Mouse (Mus musculus) intestine, postnatal 0 days (tissue): ENCODE data around the gene Zap70. TPM values are rescaled to one million over a fixed set of nuclear protein-coding genes. Genes with fewer than 3 reads are reported as not detected.
"Not testable (repeated sequence)": the region's sequence is repeated elsewhere in the genome, so short reads cannot be mapped to it uniquely, and the experiment has no call there.

Experiments
- ATAC-seq: fragments of 200-750 bp; cut with Nextera tagmentation; 2 replicates; pipeline ENCODE4 v1.8.0; 2017; ENCODE audit warnings: mild to moderate bottlenecking, moderate TSS enrichment, moderate library complexity
- H3K27ac ChIP-seq: fragments of 300-500 bp; sonication (generic); 2 replicates; pipeline ENCODE4 v1.5.1; 2014; ENCODE audit warnings: mild to moderate bottlenecking, low read depth, low read length, moderate library complexity
- H3K27me3 ChIP-seq: fragments of 300-500 bp; sonication (generic); replicated peaks from 2 replicates; pipeline ENCODE4 v1.6.1; 2014; ENCODE audit warnings: low read length, mixed read lengths; ENCODE audit not compliant: control insufficient read depth, insufficient read depth
- H3K36me3 ChIP-seq: fragments of 300-500 bp; sonication (generic); 2 replicates; pipeline ENCODE4 v1.6.1; 2014; ENCODE audit warnings: mild to moderate bottlenecking, moderate library complexity; ENCODE audit not compliant: control insufficient read depth, insufficient read depth
- H3K4me1 ChIP-seq: fragments of 300-500 bp; sonication (generic); replicated peaks from 2 replicates; pipeline ENCODE4 v1.6.1; 2014; ENCODE audit warnings: antibody characterized with exemption, low read length, mixed read lengths; ENCODE audit not compliant: control insufficient read depth, insufficient read depth
- H3K4me2 ChIP-seq: fragments of 300-500 bp; sonication (generic); replicated peaks from 2 replicates; pipeline ENCODE4 v1.6.1; 2014; ENCODE audit warnings: low read depth, mild to moderate bottlenecking, moderate library complexity
- H3K4me3 ChIP-seq: fragments of 300-500 bp; sonication (generic); 2 replicates; pipeline ENCODE4 v1.5.1; 2014; ENCODE audit warnings: low read depth, low read length
- H3K9ac ChIP-seq: fragments of 300-500 bp; sonication (generic); 2 replicates; pipeline ENCODE4 v1.6.1; 2014; ENCODE audit warnings: mild to moderate bottlenecking, low read depth, low read length
- H3K9me3 ChIP-seq: fragments of 300-500 bp; sonication (generic); 2 replicates; pipeline ENCODE4 v1.6.1; 2016; ENCODE audit warnings: mixed run types; ENCODE audit not compliant: control insufficient read depth
- CTCF ChIP-seq: sonication (generic); IDR thresholded peaks from 2 replicates; pipeline ENCODE4 v1.5.1; 2016; ENCODE audit warnings: low read depth, mild to moderate bottlenecking, control low read depth, antibody characterized with exemption, moderate library complexity
- WGBS: fragments of 180-500 bp; shearing (Covaris S2); extraction: QIAGEN DNeasy Blood & Tissue Kit; methylation state at CpG from one replicate; pipeline ENCODE4 v1.1.7; 2014; 5-methylcytosine and 5-hydroxymethylcytosine counted together
- polyA plus RNA-seq: library from polyadenylated mRNA; unstranded; fragments of >200 nt; fragmentation: Nextera tagmentation; extraction: Ambion mirVana; gene quantifications from 2 replicates; pipeline ENCODE4 v1.2.1, GENCODE M21; 2015

Zap70 gene
- polyA plus RNA-seq, 1 experiment from 2014 or later = 0.70 TPM

DNA sequence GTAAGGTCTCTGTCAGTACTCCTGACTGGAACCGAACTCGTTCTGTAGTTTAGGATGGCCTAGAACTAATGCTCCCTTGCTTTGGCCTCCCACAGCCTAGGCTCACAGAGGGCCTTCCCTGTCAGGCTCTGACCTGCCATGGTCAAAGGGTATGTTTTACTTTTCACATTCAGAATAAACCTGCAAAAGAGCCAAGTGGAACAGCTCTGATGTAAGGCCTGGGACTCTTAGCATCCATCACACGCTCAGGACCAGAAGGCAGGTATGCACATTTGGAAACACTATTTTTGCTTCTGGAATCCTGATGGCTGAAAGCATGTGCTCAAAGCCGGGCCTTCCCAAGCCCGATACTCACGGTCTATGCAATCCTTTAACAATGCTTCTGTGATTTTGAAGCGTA, 50.2 kb downstream of the Zap70 start:
- Histone ChIP-seq H3K4me3 (no peak overlapping the region), H3K9me3 (no peaks in the 10 kb centered on the region), H3K27me3 (no peaks in the 10 kb centered on the region), H3K4me1 (no peaks in the 10 kb centered on the region), H3K9ac (no peak overlapping the region), H3K36me3 (peaks cover 73% of the 10 kb centered on the region), H3K4me2 (no peak overlapping the region), H3K27ac (no peak overlapping the region)
- 88% methylated on average over 7 of the region's 7 CpGs for WGBS
- TF ChIP-seq CTCF = no peak
- no peak for ATAC-seq

DNA sequence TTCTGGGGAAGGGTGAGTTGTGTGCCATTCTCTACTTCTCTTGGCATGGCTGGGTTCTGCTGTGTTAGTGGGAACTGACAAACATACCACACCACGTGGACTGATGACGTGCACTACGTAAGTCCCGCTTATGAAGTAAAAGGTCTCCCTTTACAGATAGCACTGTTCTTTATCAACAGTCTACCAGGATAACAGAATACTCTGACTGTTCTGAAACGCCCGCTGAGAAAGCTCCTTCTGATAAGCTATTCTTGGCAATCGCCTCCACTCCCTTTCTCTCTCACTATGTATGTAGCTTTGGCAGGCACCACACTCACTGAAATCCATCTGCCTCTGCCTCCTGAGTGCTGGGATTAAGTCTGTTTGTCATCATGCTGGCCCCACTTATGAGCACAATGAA, 51.8 kb downstream of the Zap70 start:
- Histone ChIP-seq H3K36me3 (peaks cover 73% of the 10 kb centered on the region), H3K4me2 (no peak overlapping the region), H3K4me3 (no peak overlapping the region), H3K4me1 (no peaks in the 10 kb centered on the region), H3K9me3 (no peaks in the 10 kb centered on the region), H3K27me3 (no peaks in the 10 kb centered on the region), H3K27ac (peak overlapping the region; percentile 11; the same call in 1 of the 2 replicates), H3K9ac (no peak overlapping the region)
- no peak for TF ChIP-seq CTCF
- no peak for ATAC-seq
- 49% methylated on average over 7 of the region's 7 CpGs for WGBS

DNA sequence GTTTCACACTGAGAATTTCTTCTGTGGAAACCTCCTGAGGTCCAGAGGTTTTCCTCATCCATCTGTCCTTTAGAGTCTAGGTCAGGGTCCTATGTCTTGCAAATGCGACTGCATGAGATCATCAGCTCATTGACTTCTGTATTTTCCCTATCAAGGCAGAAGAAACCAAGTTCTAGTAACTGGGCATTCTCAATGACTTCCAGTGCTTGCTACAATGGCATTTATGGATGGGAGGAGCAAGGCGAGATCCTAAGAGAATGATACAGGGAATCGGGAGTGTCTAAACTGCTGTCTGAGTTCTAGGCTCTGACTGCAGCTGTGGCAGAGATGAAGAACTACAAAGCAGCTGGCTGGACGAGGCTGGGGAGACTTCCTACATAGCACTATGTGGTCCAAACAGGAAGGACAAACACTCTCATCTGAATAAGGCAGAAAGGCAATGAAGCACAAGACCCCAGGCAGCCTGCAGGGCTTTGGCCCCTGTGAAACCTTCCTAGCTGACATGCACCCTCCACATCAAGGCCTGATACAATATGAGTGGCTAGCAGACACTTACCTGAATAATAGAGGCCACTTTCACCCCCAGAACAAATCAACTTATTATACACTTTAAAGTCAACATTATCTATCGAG, 52.8 kb downstream of the Zap70 start:
- H3K27me3 ChIP-seq = no peaks in the 10 kb centered on the region
- H3K4me1 ChIP-seq = no peaks in the 10 kb centered on the region
- TF ChIP-seq CTCF = no peak
- H3K4me2 ChIP-seq = no peak overlapping the region
- peak; percentile 25; the same call in 1 of the 2 replicates for ATAC-seq
- no peak overlapping the region for H3K4me3 ChIP-seq
- no peak overlapping the region; the same call in 1 of the 2 replicates for H3K27ac ChIP-seq
- 65% methylated on average over 5 of the region's 5 CpGs for WGBS
- no peak overlapping the region for H3K9ac ChIP-seq
- H3K9me3 ChIP-seq = no peaks in the 10 kb centered on the region
- peaks cover 71% of the 10 kb centered on the region for H3K36me3 ChIP-seq

DNA sequence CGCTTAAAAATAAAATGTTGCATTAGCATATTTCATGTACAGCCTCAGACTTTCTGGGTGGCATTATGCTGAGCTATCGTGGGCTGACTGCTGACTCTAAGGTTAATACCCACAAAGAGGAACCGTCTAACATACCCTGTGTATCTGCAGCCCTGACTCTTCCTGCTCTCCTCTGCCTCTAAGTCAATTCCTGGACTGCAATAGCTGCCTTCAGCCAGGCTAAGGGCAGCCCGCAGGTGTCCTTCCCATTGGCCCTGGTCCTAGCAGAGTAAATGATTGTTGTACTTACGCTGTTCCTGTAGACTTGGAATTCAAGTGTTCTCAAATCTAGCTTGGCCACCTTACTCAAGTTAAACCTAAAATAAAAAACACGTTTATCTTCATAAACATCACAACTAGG, 53.6 kb downstream of the Zap70 start:
- Histone ChIP-seq H3K27me3 (no peaks in the 10 kb centered on the region), H3K9me3 (no peaks in the 10 kb centered on the region), H3K9ac (no peak overlapping the region), H3K36me3 (peaks cover 68% of the 10 kb centered on the region), H3K4me3 (no peak overlapping the region), H3K27ac (peak overlapping the region; percentile 28; the same call in 1 of the 2 replicates), H3K4me2 (no peak overlapping the region), H3K4me1 (no peaks in the 10 kb centered on the region)
- no peak for ATAC-seq
- WGBS = 75% methylated on average over 6 of the region's 6 CpGs
- no peak for TF ChIP-seq CTCF

DNA sequence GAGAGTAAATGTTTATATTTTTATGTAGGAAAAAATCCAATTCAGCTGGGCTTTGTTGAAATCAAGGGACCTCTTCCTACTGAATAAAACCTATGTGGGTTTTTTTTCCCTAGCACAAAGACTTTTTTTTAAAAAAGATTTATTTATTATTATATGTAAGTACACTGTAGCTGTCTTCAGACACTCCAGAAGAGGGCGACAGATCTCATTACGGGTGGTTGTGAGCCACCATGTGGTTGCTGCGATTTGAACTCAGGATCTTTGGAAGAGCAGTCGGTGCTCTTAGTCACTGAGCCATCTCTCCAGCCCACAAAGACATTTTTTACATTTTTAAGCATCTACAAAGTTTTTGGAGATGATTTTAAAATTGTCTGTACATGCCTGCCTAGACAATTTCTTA, 60.3 kb downstream of the Zap70 start:
- TF ChIP-seq CTCF = peak; percentile 47
- peaks cover 77% of the 10 kb centered on the region for H3K36me3 ChIP-seq
- 91% methylated on average over 4 of the region's 4 CpGs for WGBS

DNA sequence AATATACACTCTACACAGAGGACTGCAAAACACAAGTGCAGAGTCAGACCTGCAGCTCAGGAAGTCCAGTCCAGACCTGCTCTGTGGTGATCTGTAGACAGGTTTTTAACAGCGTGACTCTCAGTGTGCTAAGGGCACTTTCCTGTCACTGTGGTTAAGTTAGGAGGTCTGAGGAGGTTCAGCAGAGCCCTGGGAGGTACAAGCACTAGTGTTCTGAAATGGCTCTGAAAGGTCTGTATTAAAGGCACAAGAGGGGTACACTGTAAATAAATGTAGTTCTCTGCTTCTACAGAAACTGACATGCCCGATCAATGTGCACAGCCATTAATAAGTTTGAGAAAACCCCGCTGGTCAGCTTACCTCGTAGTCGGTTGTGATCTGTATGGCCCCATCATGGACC, 62.8 kb downstream of the Zap70 start:
- Histone ChIP-seq H3K4me3 (no peak overlapping the region), H3K9me3 (no peaks in the 10 kb centered on the region), H3K27ac (no peak overlapping the region), H3K36me3 (peaks cover 68% of the 10 kb centered on the region), H3K27me3 (no peaks in the 10 kb centered on the region), H3K9ac (no peak overlapping the region), H3K4me1 (no peaks in the 10 kb centered on the region), H3K4me2 (no peak overlapping the region)
- ATAC-seq = no peak
- WGBS = 90% methylated on average over 5 of the region's 5 CpGs
- no peak for TF ChIP-seq CTCF

More for the DNA sequence above, 60.3 kb downstream of the Zap70 start:
- H3K4me2 ChIP-seq, H3K9me3 ChIP-seq, H3K4me3 ChIP-seq, H3K4me1 ChIP-seq, H3K9ac ChIP-seq, H3K27me3 ChIP-seq, H3K27ac ChIP-seq, ATAC-seq: not testable (repeated sequence)
